Mouse (Mus musculus) embryonic facial prominence, embryonic 14.5 days (tissue): ENCODE results near the gene Lrrc14b. TPM values are rescaled to one million over a fixed set of nuclear protein-coding genes. Genes with fewer than 3 reads are reported as not detected.

Experiments used
- ATAC-seq: fragments of 200-750 bp; cut with Nextera tagmentation; 2 replicates; pipeline ENCODE4 v1.8.0; 2017; ENCODE audit warnings: low read depth, moderate number of reproducible peaks, moderate TSS enrichment
- DNase-seq: peaks from one replicate; pipeline ENCODE4 v3.0.0-alpha.2; 2015; ENCODE audit warnings: low spot score
- H3K27ac ChIP-seq: fragments of 300-500 bp; sonication (generic); replicated peaks from 2 replicates; pipeline ENCODE4 v1.5.1; 2014; ENCODE audit warnings: low read depth, mild to moderate bottlenecking, low read length, moderate library complexity
- H3K27me3 ChIP-seq: fragments of 300-500 bp; sonication (generic); replicated peaks from 2 replicates; pipeline ENCODE4 v1.6.1; 2014; ENCODE audit warnings: low read length; ENCODE audit not compliant: control insufficient read depth, insufficient read depth
- H3K36me3 ChIP-seq: fragments of 300-500 bp; sonication (generic); 2 replicates; pipeline ENCODE4 v1.6.1; 2014; ENCODE audit warnings: low read length, mixed read lengths; ENCODE audit not compliant: control insufficient read depth, insufficient read depth
- H3K4me1 ChIP-seq: fragments of 300-500 bp; sonication (generic); 2 replicates; pipeline ENCODE4 v1.6.1; 2014; ENCODE audit warnings: antibody characterized with exemption, low read length; ENCODE audit not compliant: control insufficient read depth, insufficient read depth
- H3K4me2 ChIP-seq: fragments of 300-500 bp; sonication (generic); 2 replicates; pipeline ENCODE4 v1.6.1; 2014; ENCODE audit warnings: low read depth, mild to moderate bottlenecking, low read length, moderate library complexity, mixed read lengths
- H3K4me3 ChIP-seq: fragments of 300-500 bp; sonication (generic); 2 replicates; pipeline ENCODE4 v1.5.1; 2014; ENCODE audit warnings: low read depth, mild to moderate bottlenecking, low read length
- H3K9ac ChIP-seq: fragments of 300-500 bp; sonication (generic); 2 replicates; pipeline ENCODE4 v1.6.1; 2014; ENCODE audit warnings: low read depth, mild to moderate bottlenecking, low read length, moderate library complexity, mixed read lengths
- H3K9me3 ChIP-seq: fragments of 300-500 bp; sonication (generic); 2 replicates; pipeline ENCODE4 v1.6.1; 2016; ENCODE audit warnings: low read length; ENCODE audit not compliant: control insufficient read depth
- WGBS: fragments of 180-500 bp; shearing (Covaris S2); extraction: QIAGEN DNeasy Blood & Tissue Kit; methylation state at CpG from one replicate; pipeline ENCODE4 v1.1.7; 2014; 5-methylcytosine and 5-hydroxymethylcytosine counted together
- microRNA counts: library from miRNA; unstranded; fragments of <30 nt; microRNA quantifications from one replicate; lab custom pipeline; 2017
- microRNA-seq: library from miRNA; unstranded; fragments of <30 nt; microRNA quantifications from one replicate; pipeline ENCODE4, GENCODE M21; 2016; ENCODE audit warnings: borderline number of aligned reads
- polyA plus RNA-seq: library from polyadenylated mRNA; unstranded; fragments of >200 nt; fragmentation: Nextera tagmentation; extraction: Ambion mirVana; gene quantifications from 2 replicates; pipeline ENCODE4 v1.2.1, GENCODE M21; 2014

Gene Lrrc14b
- polyA plus RNA-seq, 1 experiment from 2014 or later: 0.10 TPM

GRCm38 (mm10) chr13:74316386-74316785 lies 47.4 kb downstream of the Lrrc14b start:
- peak overlapping the region; percentile 86 for H3K4me3 ChIP-seq
- peak overlapping the region; percentile 90 for H3K9ac ChIP-seq
- WGBS: 34% methylated on average over 4 of the region's 4 CpGs
- no peak for DNase-seq
- H3K27ac ChIP-seq: peak overlapping the region; percentile 78; the same call in 1 of the 2 replicates
- no peaks in the 10 kb centered on the region for H3K9me3 ChIP-seq
- no peak for ATAC-seq
- peaks cover 5% of the 10 kb centered on the region for H3K4me1 ChIP-seq
- peaks cover 33% of the 10 kb centered on the region for H3K36me3 ChIP-seq
- no peaks in the 10 kb centered on the region for H3K27me3 ChIP-seq
- H3K4me2 ChIP-seq: peak overlapping the region; percentile 88

- Histone ChIP-seq H3K27ac (no peak overlapping the region), H3K9me3 (no peaks in the 10 kb centered on the region), H3K27me3 (no peaks in the 10 kb centered on the region), H3K36me3 (peaks cover 32% of the 10 kb centered on the region), H3K9ac (no peak overlapping the region), H3K4me1 (peaks cover 5% of the 10 kb centered on the region), H3K4me2 (no peak overlapping the region), H3K4me3 (no peak overlapping the region)
- no peak for DNase-seq
- WGBS: 96% methylated on average over 3 of the region's 3 CpGs
- ATAC-seq: no peak
Observed at GRCm38 (mm10) chr13:74314616-74315015, 49.2 kb downstream of the Lrrc14b start.

MicroRNAs encoded within 50 kb of the gene (microRNA counts, 519-probe panel; counts per million panel counts)
- 19.3 counts per million for microRNA mmu-miR-692 (lab: Ali Mortazavi, UCI)

Small RNA genes within 50 kb of the gene (microRNA-seq; reads per million reads assigned to microRNA genes)
- not detected for gene Mir692-3

Other genes with a start within 250 kb of the Lrrc14b start
- gene Slc9a3, start 242.5 kb downstream of the Lrrc14b start, polyA plus RNA-seq: not detected in 2 replicates
- 82.3 and 85.0 TPM in 2 replicates for gene Exoc3, start 155.3 kb downstream of the Lrrc14b start, polyA plus RNA-seq
- gene Ahrr, start 71.7 kb downstream of the Lrrc14b start, polyA plus RNA-seq: 1.3 and 1.9 TPM in 2 replicates
- 150 TPM in 2 replicates for gene Pdcd6, start 46.4 kb downstream of the Lrrc14b start, polyA plus RNA-seq
- 207 TPM in 2 replicates for gene Sdha, start 13.7 kb downstream of the Lrrc14b start, polyA plus RNA-seq
- gene Ccdc127, start 13.7 kb downstream of the Lrrc14b start, polyA plus RNA-seq: 51.0 and 51.7 TPM in 2 replicates
- gene Zfp72, start 26.8 kb upstream of the Lrrc14b start, polyA plus RNA-seq: 5.8 and 6.8 TPM in 2 replicates
- gene Ftl1-ps1, start 35.7 kb upstream of the Lrrc14b start, polyA plus RNA-seq: 73.0 and 78.2 TPM in 2 replicates
- gene Zfp825, start 130.0 kb upstream of the Lrrc14b start, polyA plus RNA-seq: 16.0 and 19.2 TPM in 2 replicates